Mouse (Mus musculus): ENCODE results near the gene Gm21994. TPM values are rescaled to one million over a fixed set of nuclear protein-coding genes. Genes with fewer than 3 reads are reported as not detected.
"Not testable (repeated sequence)": the region's sequence is repeated elsewhere in the genome, so short reads cannot be mapped to it uniquely, and the experiment has no call there.

Gene Gm21994
- 10 to 100 TPM; 27.8 to 46.0 TPM for polyA plus RNA-seq (2017; shearing (Covaris generic))

GRCm38 (mm10) chr2:150255491-150255890 lies at the start of gene Gm21994:
Gene Gm21994 (minus strand): TSS chr2:150255591.
- ATAC-seq = not testable (repeated sequence)

- no peak for ATAC-seq
Measured at GRCm38 (mm10) chr2:150299096-150299495, 43.7 kb upstream of the Gm21994 start.

- no peak for ATAC-seq
Measured at GRCm38 (mm10) chr2:150293669-150294068, 38.3 kb upstream of the Gm21994 start.

- ATAC-seq = not testable (repeated sequence)
Measured at GRCm38 (mm10) chr2:150257291-150257690, 1.9 kb upstream of the Gm21994 start, which contains the start of gene Gm14124. Gene Gm14124 (plus strand): TSS chr2:150257517.

- ATAC-seq = not testable (repeated sequence)
Measured at GRCm38 (mm10) chr2:150256861-150257260, 1.5 kb upstream of the Gm21994 start.

GRCm38 (mm10) chr2:150243211-150243610 lies 12.2 kb downstream of the Gm21994 start:
- ATAC-seq = no peak

- ATAC-seq = not testable (repeated sequence)
Measured at GRCm38 (mm10) chr2:150223263-150223662, 32.1 kb downstream of the Gm21994 start.

- peak; percentile 32 for ATAC-seq
Measured at GRCm38 (mm10) chr2:150218363-150218725, 37.0 kb downstream of the Gm21994 start.

GRCm38 (mm10) chr2:150217600-150218362 lies 37.6 kb downstream of the Gm21994 start, which contains the start of gene Zfp937:
Gene Zfp937 (plus strand): TSS chr2:150218073.
- peak; percentile 97 for ATAC-seq

Other genes with a start within 250 kb of the Gm21994 start
- gene Zfp120, start 118.9 kb downstream of the Gm21994 start, polyA plus RNA-seq (2017; shearing (Covaris generic)) = 10 to 100 TPM; 29.7 to 41.3 TPM
- not detected for gene Gm10770, start 75.9 kb downstream of the Gm21994 start, polyA plus RNA-seq (2017; shearing (Covaris generic))
- 1 to 10 TPM; 1.1 to 1.8 TPM for gene Gm14139, start 73.8 kb downstream of the Gm21994 start, polyA plus RNA-seq (2017; shearing (Covaris generic))
- 10 to 100 TPM; 16.6 to 19.7 TPM for gene Zfp937, start 37.5 kb downstream of the Gm21994 start, polyA plus RNA-seq (2017; shearing (Covaris generic))
- gene Gm14124, start 1.9 kb upstream of the Gm21994 start, polyA plus RNA-seq (2017; shearing (Covaris generic)) = under 1 TPM in 1 of 2 experiments, not detected in 1; 0.32 TPM
- gene Gm10130, start 68.1 kb upstream of the Gm21994 start, polyA plus RNA-seq (2017; shearing (Covaris generic)) = 10 to 100 TPM in 1 of 2 experiments, 1 to 10 TPM in 1; 8.6 to 31.9 TPM
- gene 3300002I08Rik, start 107.2 kb upstream of the Gm21994 start, polyA plus RNA-seq (2017; shearing (Covaris generic)) = 10 to 100 TPM in 1 of 2 experiments, 1 to 10 TPM in 1; 4.5 to 11.8 TPM
- 10 to 100 TPM; 12.4 to 14.2 TPM for gene Zfp442, start 195.9 kb upstream of the Gm21994 start, polyA plus RNA-seq (2017; shearing (Covaris generic))
- under 1 TPM; 0.86 to 0.91 TPM for gene Zfp345, start 229.5 kb upstream of the Gm21994 start, polyA plus RNA-seq (2017; shearing (Covaris generic))

All from CD4-positive, CD25-positive, alpha-beta regulatory T cell, adult 4 months (primary cell).